Mouse (Mus musculus) lung, embryonic 14.5 days (tissue): ENCODE measurements around the gene Sohlh2. TPM values are rescaled to one million over a fixed set of nuclear protein-coding genes. Genes with fewer than 3 reads are reported as not detected.

Source experiments
- ATAC-seq: fragments of 200-750 bp; cut with Nextera tagmentation; 2 replicates; pipeline ENCODE4 v1.8.0; 2017; ENCODE audit warnings: mild to moderate bottlenecking, moderate TSS enrichment, moderate library complexity; ENCODE audit not compliant: insufficient read depth
- DNase-seq: peaks from one replicate; pipeline ENCODE4 v3.0.0-alpha.2; 2015
- H3K27ac ChIP-seq: fragments of 300-500 bp; sonication (generic); 2 replicates; pipeline ENCODE4 v1.5.1; 2014; ENCODE audit warnings: low read depth, mild to moderate bottlenecking, moderate library complexity
- H3K27me3 ChIP-seq: fragments of 300-500 bp; sonication (generic); 2 replicates; pipeline ENCODE4 v1.6.1; 2014; ENCODE audit warnings: low read length, control low read depth; ENCODE audit not compliant: insufficient read depth
- H3K36me3 ChIP-seq: fragments of 300-500 bp; sonication (generic); 2 replicates; pipeline ENCODE4 v1.6.1; 2014; ENCODE audit warnings: control low read depth; ENCODE audit not compliant: insufficient read depth
- H3K4me1 ChIP-seq: fragments of 300-500 bp; sonication (generic); 2 replicates; pipeline ENCODE4 v1.6.1; 2014; ENCODE audit warnings: antibody characterized with exemption, control low read depth; ENCODE audit not compliant: insufficient read depth
- H3K4me2 ChIP-seq: fragments of 300-500 bp; sonication (generic); 2 replicates; pipeline ENCODE4 v1.6.1; 2014; ENCODE audit warnings: mild to moderate bottlenecking
- H3K4me3 ChIP-seq: fragments of 300-500 bp; sonication (generic); 2 replicates; pipeline ENCODE4 v1.5.1; 2014; ENCODE audit warnings: low read depth, low read length
- H3K9ac ChIP-seq: fragments of 300-500 bp; sonication (generic); 2 replicates; pipeline ENCODE4 v1.6.1; 2014
- H3K9me3 ChIP-seq: fragments of 300-500 bp; sonication (generic); 2 replicates; pipeline ENCODE4 v1.6.1; 2016; ENCODE audit warnings: low read depth, low read length, control low read depth
- CTCF ChIP-seq: IDR thresholded peaks from 2 replicates; pipeline ENCODE4 v1.5.1; 2016; ENCODE audit warnings: antibody characterized with exemption, low read depth
- WGBS: fragments of 180-500 bp; shearing (Covaris S2); extraction: QIAGEN DNeasy Blood & Tissue Kit; methylation state at CpG from one replicate; pipeline ENCODE4 v1.1.7; 2014; 5-methylcytosine and 5-hydroxymethylcytosine counted together
- polyA plus RNA-seq: library from polyadenylated mRNA; unstranded; fragments of >200 nt; fragmentation: Nextera tagmentation; extraction: Ambion mirVana; gene quantifications from 2 replicates; pipeline ENCODE4 v1.2.1, GENCODE M21; 2014

Sohlh2 gene
- not detected in 2 replicates for polyA plus RNA-seq

DNA sequence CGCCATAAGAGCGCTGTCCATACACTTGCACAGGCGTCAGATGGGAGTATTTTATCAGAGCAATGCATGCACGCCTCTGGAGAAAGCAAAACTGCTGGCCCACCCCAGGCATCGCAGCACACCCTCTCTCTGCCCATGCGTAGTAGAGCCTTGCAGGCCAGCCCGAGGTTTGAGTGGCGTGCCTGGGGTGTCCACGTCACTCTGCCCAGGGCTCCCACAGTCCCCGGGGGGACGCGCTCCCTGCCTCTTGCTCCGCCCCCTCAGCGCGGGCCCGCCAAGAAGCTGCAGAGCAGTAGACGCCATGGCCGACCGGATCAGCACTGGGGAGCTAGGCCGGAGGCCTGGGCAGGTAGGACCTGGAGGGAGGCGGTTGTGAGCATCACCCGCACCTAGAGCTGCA is at the start of gene Sohlh2:
Gene Sohlh2, plus strand, starts transcription at position 263 of the 400 bp plus-strand sequence.
- WGBS, result 90% methylated on average over 22 of the region's 22 CpGs
- ATAC-seq, result no peak
- H3K9ac ChIP-seq, result no peak within 1 kb of the TSS

DNA sequence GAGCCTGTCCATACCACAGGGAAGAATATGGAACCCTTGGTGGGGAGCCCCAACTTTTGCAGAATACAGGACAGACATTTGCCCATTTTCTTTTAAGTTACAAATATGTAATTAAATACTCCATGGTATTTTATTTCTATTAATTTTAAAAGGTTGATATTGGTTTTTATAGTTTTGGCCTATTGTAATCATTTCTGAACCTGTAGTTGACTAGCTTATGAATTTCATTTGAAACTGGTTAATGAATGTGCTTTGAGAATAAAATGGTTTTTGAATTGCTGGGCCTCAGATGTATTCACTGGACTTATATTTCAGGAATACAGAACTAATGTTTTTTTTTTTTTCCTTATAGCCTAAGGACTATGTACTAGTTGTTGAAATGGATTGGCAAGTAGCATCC is 44.8 kb upstream of the Sohlh2 start, which contains the start of gene Ccdc169:
Gene Ccdc169, plus strand, starts transcription at position 301 of the 400 bp plus-strand sequence.
- H3K4me2 ChIP-seq, result no peak within 1 kb of the TSS
- H3K27ac ChIP-seq, result no peak within 1 kb of the TSS
- H3K36me3 ChIP-seq, result peaks cover 58% of the 10 kb centered on the region
- TF ChIP-seq CTCF, result no peak
- no peaks in the 10 kb centered on the region for H3K27me3 ChIP-seq
- no peaks in the 10 kb centered on the region for H3K4me1 ChIP-seq
- ATAC-seq (no peak), DNase-seq (no peak)
- no peak within 1 kb of the TSS for H3K4me3 ChIP-seq
- no peaks in the 10 kb centered on the region for H3K9me3 ChIP-seq
- H3K9ac ChIP-seq, result no peak within 1 kb of the TSS

More for the DNA sequence above, at the start of gene Sohlh2:
- no peak within 1 kb of the TSS for H3K4me2 ChIP-seq
- H3K4me3 ChIP-seq, result no peak within 1 kb of the TSS
- H3K4me1 ChIP-seq, result no peaks in the 10 kb centered on the region
- H3K36me3 ChIP-seq, result no peaks in the 10 kb centered on the region
- TF ChIP-seq CTCF, result no peak
- no peaks in the 10 kb centered on the region for H3K9me3 ChIP-seq
- DNase-seq, result no peak
- H3K27me3 ChIP-seq, result no peaks in the 10 kb centered on the region
- H3K27ac ChIP-seq, result no peak within 1 kb of the TSS

DNA sequence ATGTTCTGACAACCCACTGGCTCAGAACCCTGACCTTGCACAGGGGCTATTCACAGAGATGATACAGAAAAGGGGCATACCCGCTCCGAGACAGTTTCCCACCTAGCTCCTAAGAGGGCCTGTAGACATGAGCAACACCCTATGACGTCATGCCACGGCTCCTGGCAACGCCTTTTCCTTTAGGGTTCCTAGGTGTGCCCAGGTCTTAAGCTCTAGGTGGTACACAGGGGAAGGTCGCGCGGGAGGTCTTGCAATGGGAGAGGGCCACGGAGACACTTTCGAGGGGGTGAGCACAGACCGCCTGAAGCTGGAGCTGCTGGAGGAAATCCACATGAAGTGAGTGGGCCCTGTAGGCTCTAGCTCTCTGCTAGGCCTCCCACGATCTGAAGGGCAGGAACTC is 42.0 kb upstream of the Sohlh2 start:
- H3K4me1 ChIP-seq, result no peaks in the 10 kb centered on the region
- H3K27me3 ChIP-seq, result no peaks in the 10 kb centered on the region
- H3K4me3 ChIP-seq, result no peak overlapping the region
- H3K9me3 ChIP-seq, result no peaks in the 10 kb centered on the region
- no peak for TF ChIP-seq CTCF
- 93% methylated on average over 12 of the region's 12 CpGs for WGBS
- ATAC-seq (no peak), DNase-seq (no peak)
- H3K27ac ChIP-seq, result no peak overlapping the region
- no peak overlapping the region for H3K4me2 ChIP-seq
- no peak overlapping the region for H3K9ac ChIP-seq
- peaks cover 32% of the 10 kb centered on the region for H3K36me3 ChIP-seq

DNA sequence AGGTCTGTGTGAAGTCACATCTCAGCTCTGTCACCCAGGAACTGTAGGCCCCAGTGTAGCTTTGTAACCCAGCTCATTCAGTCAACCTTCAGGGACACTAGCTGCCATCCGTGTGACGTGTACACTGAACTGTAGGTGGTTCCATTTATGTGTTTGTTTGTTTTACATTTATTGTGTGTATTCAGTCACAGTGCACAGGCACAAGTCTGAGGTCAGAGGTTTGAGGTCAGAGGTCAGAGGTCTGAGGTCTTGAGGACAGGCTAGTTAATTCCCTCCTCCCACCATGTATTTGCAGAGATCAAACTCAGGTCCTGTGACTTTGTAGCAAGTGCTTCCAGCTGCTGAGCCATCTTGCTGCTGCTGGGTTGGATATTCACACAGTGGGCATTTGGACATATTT is 40.4 kb upstream of the Sohlh2 start:
- DNase-seq (no peak), ATAC-seq (no peak)
- Histone ChIP-seq H3K27ac (no peak overlapping the region), H3K4me1 (no peaks in the 10 kb centered on the region), H3K4me3 (no peak overlapping the region), H3K27me3 (no peaks in the 10 kb centered on the region), H3K36me3 (peaks cover 17% of the 10 kb centered on the region), H3K4me2 (no peak overlapping the region), H3K9ac (no peak overlapping the region), H3K9me3 (no peaks in the 10 kb centered on the region)
- TF ChIP-seq CTCF, result no peak
- WGBS, result 74% methylated on average over 2 of the region's 2 CpGs

DNA sequence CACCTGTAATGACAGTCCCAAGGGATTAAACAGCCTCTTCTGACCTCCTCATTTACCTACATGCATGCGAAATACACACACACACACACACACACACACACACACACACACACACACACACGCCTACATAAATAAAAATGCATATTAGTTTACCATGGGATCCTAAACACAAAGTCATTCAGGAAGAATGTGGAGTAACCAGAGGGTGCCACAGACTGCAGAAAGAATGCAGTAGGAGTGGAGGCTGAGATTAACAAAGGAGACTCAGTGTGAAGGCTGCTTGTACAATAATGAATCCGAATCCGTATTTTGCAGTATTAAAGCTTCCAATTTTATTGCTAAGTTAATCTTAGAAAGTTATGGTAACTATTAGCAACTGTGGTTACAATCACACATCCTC is 36.9 kb upstream of the Sohlh2 start:
- Histone ChIP-seq H3K9me3 (no peaks in the 10 kb centered on the region), H3K9ac (no peak overlapping the region), H3K4me1 (no peaks in the 10 kb centered on the region), H3K4me2 (no peak overlapping the region), H3K27ac (no peak overlapping the region), H3K27me3 (no peaks in the 10 kb centered on the region), H3K36me3 (no peaks in the 10 kb centered on the region), H3K4me3 (no peak overlapping the region)
- DNase-seq, result no peak
- no peak for ATAC-seq
- no peak for TF ChIP-seq CTCF
- WGBS, result 83% methylated on average over 4 of the region's 4 CpGs

DNA sequence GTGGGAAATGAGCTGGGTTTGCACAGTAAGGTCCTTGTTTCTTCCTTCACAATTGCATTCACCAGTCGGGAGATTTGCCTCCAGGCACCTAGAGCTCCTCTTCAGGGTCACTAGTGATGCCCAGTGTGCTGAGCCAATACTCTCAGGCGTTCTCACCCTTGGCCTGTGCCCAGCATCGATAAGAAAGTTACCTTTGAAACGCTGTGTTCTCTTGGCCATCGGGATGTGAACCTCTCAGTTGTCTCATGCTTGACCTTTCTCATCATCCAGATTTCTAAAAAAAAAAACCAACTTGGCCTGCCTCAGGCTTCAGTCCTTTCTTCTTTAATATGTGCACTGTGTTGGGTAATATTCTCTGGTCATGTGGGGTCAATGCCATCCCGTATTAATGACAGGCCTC is 35.4 kb upstream of the Sohlh2 start:
- Histone ChIP-seq H3K4me1 (no peaks in the 10 kb centered on the region), H3K9me3 (no peaks in the 10 kb centered on the region), H3K36me3 (no peaks in the 10 kb centered on the region), H3K9ac (no peak overlapping the region), H3K27me3 (no peaks in the 10 kb centered on the region), H3K4me2 (no peak overlapping the region), H3K4me3 (no peak overlapping the region), H3K27ac (no peak overlapping the region)
- TF ChIP-seq CTCF, result no peak
- no peak for DNase-seq
- WGBS, result 69% methylated on average over 6 of the region's 6 CpGs
- ATAC-seq, result no peak

DNA sequence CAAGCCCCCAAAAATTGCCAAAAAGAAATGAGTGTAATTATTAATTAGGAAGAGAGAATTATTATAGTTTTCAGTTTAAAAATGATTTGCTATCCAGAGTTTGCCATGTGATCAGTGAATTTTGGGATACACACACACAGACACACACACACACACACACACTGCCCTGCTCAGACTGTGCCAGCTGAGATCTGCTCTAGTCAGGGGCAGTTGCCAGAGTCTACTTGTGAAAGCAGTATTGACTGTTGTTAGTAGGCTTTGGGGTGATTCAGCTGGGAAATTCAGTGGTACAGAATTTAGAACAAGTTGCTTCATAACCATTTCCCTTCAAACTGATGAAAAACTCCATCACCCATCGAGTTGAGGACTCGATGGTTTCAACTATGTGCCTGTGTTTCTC is 34.7 kb upstream of the Sohlh2 start:
- WGBS, result 85% methylated on average over 2 of the region's 2 CpGs
- no peak for TF ChIP-seq CTCF
- no peak overlapping the region for H3K4me3 ChIP-seq
- no peaks in the 10 kb centered on the region for H3K9me3 ChIP-seq
- H3K4me1 ChIP-seq, result no peaks in the 10 kb centered on the region
- no peak overlapping the region for H3K4me2 ChIP-seq
- H3K27ac ChIP-seq, result no peak overlapping the region
- no peaks in the 10 kb centered on the region for H3K36me3 ChIP-seq
- no peak overlapping the region for H3K9ac ChIP-seq
- ATAC-seq, result no peak
- H3K27me3 ChIP-seq, result no peaks in the 10 kb centered on the region
- no peak for DNase-seq

DNA sequence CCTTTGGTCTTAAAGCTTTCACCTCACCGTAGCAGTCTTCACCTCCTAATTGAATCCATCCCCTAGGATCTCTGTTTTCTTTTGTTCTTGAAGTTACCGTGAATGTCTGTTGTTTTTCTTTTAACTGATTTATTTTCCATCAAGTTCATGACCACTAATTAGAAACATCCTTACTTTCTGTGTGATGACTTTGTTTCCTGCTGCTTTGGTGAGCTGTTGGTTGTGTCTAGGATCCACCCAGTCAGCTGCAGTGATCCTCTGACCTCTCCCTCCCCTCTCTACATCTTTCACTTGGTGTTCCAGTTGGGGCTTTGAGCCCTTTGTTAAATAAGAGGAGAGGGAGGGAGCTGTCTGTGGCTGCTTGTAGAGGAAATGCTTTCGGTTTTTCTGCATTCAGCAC is 33.7 kb upstream of the Sohlh2 start:
- no peak for DNase-seq
- H3K4me1 ChIP-seq, result no peaks in the 10 kb centered on the region
- no peak for TF ChIP-seq CTCF
- no peak overlapping the region for H3K9ac ChIP-seq
- H3K9me3 ChIP-seq, result no peaks in the 10 kb centered on the region
- H3K36me3 ChIP-seq, result no peaks in the 10 kb centered on the region
- H3K4me3 ChIP-seq, result no peak overlapping the region
- WGBS, result 34% methylated on average over 3 of the region's 3 CpGs
- no peak overlapping the region for H3K27ac ChIP-seq
- no peaks in the 10 kb centered on the region for H3K27me3 ChIP-seq
- no peak overlapping the region for H3K4me2 ChIP-seq
- no peak for ATAC-seq
